Mouse (Mus musculus): Measurements from ENCODE around the gene Nup85. TPM values are rescaled to one million over a fixed set of nuclear protein-coding genes. Genes with fewer than 3 reads are reported as not detected.
"Not testable (repeated sequence)": the region's sequence is repeated elsewhere in the genome, so short reads cannot be mapped to it uniquely, and the experiment has no call there.

Nup85 gene
- 38.4 and 50.7 TPM in 2 replicates for polyA plus RNA-seq (2012; rRNA removed)

GRCm38 (mm10) chr11:115564064-115564809 lies at the start of gene Nup85:
Gene Nup85 (plus strand): TSS chr11:115564434.
- DNase-seq (ENCODE audit: low read depth) = no peak

- no peak for DNase-seq (ENCODE audit: low read depth)
Observed at GRCm38 (mm10) chr11:115515021-115515420, 49.2 kb upstream of the Nup85 start.

GRCm38 (mm10) chr11:115516942-115517341 lies 47.3 kb upstream of the Nup85 start:
- no peak for DNase-seq (ENCODE audit: low read depth)

DNA sequence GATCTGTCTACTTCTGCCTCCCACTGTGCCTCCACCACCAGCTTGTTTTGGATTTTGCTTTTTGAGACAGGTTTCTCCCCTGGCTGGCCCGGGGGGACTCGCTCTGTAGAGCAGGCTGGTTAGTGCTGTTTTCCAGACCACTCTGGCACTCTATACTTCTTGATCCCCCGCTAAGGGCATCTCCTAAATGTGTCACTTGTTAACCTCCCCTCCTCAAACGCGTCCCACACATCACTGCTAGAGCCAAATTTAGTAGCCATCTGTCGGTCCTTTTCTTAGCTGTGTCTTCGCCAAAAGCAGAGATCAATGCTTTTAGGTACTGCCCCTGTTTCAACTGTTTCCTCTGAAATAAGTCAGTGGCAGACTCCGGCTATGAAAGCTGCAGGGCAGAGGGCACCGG lies 45.5 kb upstream of the Nup85 start:
- no peak for DNase-seq (ENCODE audit: low read depth)

DNA sequence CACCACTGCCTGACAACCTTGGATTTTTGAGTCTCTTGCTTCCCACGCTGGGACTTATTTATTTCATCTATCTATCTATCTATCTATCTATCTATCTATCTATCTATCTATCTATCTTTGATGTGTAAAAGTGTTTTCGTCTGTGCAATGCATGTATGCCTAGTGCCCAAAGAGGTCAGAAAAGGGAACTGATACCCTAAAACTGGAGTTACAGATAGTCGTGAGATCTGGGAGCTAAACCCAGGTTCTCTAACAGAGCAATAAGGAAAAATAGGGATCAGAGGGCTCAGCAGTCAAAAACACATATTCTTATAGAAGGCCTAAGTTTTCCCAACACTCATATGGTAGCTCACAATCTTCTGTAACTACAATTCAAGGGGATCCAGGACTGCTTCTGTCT lies 44.7 kb upstream of the Nup85 start:
- DNase-seq (ENCODE audit: low read depth) = no peak

GRCm38 (mm10) chr11:115520218-115520617 lies 44.0 kb upstream of the Nup85 start:
- DNase-seq (ENCODE audit: low read depth) = no peak

GRCm38 (mm10) chr11:115521080-115521479 lies 43.2 kb upstream of the Nup85 start:
- no peak for DNase-seq (ENCODE audit: low read depth)

GRCm38 (mm10) chr11:115522238-115522637 lies 42.0 kb upstream of the Nup85 start:
- no peak for DNase-seq (ENCODE audit: low read depth)

DNA sequence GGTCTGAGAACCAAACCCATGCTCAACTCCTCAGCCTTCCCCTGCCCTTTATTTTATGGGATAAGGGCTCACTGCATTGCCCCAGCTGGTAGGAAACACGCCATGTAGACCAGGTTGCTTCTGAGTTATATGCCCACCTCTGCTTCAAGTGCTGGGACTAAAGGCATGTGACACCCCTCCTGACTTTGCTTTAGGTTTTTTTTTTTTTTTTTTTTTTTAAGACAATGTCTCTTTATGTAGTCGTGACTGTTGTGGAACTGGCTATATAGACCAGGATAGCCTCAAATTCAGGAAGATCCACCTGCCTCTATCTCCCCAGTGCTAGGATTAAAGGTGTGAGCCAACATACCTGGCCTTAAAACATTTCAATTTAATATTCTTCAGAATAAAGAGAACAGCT lies 41.5 kb upstream of the Nup85 start:
- no peak for DNase-seq (ENCODE audit: low read depth)

- DNase-seq (ENCODE audit: low read depth) = not testable (repeated sequence)
Observed at GRCm38 (mm10) chr11:115526446-115526845, 37.8 kb upstream of the Nup85 start.

DNA sequence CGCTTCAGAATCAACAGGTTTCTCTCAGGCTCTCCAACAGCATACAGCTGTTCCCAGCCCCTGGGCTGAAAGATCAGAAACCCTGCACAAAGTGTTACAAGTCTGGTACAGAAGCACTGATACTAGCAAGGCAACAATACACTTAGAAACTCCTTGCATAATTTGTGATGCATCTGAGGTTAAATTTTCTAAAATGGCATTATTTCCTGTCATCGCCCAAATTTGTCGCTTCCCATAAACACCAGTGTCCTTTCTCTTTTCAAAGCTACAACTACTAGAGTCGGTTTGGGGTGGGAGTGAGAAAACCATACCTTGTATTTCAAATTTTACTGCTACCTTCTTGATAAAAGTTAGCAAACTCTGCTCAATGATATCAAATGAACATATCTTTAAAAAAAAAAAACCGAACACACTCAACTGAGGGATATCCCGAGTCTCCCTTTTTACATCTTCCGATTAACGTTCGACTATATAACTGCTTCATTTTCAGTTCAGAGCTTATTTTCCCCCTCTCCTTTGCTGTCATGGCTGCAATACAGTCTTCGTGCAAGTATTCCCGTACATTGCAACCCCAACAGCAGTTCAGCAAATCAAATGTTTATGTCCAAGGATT lies 29.4 kb upstream of the Nup85 start:
- no peak for DNase-seq (ENCODE audit: low read depth)

GRCm38 (mm10) chr11:115535401-115536037 lies 28.7 kb upstream of the Nup85 start:
- DNase-seq (ENCODE audit: low read depth) = no peak

DNA sequence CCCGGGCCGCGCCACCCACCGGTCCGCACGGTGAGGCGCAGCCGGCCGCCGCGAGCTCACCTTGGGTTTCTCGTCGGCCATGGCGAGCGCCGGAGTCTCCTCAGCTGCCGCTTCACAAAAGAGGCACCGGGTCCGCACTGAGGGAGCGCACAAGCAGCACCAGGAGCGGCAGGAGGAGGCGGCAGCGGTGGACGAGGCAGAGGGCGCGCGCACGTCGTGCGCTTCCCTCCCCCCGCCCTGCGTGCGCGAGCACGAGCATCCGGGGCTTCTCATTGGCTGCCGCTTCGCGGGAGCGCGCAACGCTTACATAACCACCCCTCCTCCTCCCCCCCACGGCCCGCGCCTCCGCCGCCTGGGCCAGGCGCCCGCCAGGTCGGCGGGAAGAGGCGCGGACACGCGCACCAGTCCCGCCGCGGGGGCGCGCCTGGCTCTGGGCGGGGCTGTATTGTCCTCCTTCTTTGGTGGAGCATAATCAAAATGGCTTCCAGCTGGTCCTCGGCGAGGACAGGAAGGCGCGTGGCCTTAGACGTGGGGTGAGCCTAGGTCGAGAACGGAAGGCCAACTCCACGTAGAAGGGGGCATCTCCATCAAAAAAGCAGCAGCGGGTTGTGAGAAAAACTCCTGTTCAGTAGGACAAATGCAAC lies 28.1 kb upstream of the Nup85 start, which contains the start of gene Sumo2:
TSS of gene Sumo2 (minus strand) at position 239 of the 644 bp plus-strand sequence.
- no peak for DNase-seq (ENCODE audit: low read depth)

DNA sequence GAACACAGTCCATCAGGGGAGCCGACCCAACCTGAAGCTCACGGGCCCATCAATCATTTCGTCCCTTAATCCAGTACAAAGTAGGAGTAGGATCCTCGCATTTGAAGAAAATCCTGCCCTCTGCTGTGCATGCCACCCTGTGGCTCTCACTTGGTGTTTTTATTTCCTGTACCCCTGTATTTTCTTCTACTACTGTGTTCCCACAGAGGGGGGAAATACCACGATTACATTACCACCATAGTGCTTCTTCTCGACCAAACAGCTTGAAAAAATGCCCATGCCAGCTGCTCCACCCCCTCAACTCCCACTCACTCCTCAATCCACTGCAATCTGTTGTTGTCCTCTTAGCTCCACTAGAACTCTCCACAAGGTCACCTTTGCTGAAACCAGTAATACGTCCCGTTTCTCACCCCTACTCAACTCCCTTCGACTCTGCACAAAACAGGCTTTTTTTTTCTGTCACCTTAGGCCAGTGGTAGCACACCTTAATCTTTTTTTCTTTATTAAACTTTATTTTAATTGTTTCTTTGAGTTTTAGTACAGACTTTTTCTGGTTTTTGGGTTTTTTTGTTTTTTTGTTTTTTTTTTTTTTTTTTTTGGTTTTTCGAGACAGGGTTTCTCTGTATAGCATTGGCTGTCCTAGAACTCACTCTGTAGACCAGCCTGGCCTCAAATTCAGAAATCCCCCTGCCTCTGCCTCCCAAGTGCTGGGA lies 27.2 kb upstream of the Nup85 start:
- DNase-seq (ENCODE audit: low read depth) = no peak

DNA sequence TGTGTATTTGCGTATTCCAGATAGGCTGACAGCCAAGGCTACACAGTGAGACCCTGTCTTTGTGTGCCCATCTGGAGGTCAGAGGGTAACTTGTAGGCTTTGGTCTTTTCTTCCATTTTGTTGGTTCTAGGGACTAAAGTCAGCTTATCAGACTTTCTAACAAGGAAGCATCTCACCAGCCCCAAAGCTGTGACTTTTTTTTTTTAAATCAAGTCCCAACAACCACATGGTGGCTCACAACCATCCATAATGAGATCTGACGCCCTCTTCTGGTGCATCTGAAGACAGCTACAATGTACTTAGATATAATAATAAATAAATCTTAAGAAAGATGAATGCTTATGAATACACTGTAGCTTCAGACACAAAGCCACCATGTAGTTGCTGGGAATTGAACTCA lies 26.2 kb upstream of the Nup85 start:
- no peak for DNase-seq (ENCODE audit: low read depth)

DNA sequence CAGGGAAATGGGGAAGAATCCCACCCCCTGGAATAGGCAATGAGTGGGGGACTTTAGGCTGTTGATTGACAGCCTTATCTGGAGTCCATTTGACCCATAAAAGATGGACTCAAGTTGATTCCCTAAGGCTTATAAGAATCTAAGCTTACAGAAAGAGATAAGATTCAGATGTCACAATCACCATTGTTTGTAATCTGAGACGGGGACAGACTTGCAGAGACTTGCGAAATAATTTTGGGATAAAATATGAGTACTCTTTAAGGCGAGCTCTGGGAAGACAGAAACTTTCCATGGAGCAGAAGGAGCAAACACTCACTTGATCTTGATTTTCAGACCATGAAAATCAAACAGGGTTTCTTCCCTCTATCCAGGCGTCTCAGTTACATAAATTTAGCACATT lies 20.7 kb upstream of the Nup85 start:
- no peak for DNase-seq (ENCODE audit: low read depth)

DNA sequence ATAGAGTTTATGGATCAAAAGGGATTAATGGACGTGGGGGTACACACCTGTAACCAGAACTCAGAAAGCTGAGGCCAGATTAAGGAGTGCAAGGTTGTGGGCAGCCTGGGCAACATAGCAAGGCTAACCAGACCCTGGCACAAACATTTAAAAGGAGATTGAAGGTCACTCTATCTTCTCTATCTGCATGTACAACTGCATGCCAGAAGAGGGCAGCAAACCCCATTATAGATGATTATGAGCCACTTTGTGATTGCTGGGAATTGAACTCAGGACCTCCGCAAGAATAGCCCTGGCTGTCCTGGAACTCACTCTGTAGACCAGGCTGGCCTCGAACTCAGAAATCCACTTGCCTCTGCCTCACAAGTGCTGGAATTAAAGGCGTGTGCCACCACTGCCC lies 11.5 kb upstream of the Nup85 start:
- DNase-seq (ENCODE audit: low read depth) = no peak

GRCm38 (mm10) chr11:115555717-115556116 lies 8.5 kb upstream of the Nup85 start:
- DNase-seq (ENCODE audit: low read depth) = no peak

GRCm38 (mm10) chr11:115563406-115563805 lies 828 bp upstream of the Nup85 start:
- no peak for DNase-seq (ENCODE audit: low read depth)

GRCm38 (mm10) chr11:115564961-115565360 lies 727 bp downstream of the Nup85 start:
- DNase-seq (ENCODE audit: low read depth) = no peak

GRCm38 (mm10) chr11:115579080-115579479 lies 14.8 kb downstream of the Nup85 start:
- no peak for DNase-seq (ENCODE audit: low read depth)

All from gonadal fat pad, adult 2 months (tissue).